Mouse (Mus musculus) stomach, postnatal 0 days (tissue): ENCODE measurements around the gene Mau2.

Experiments used
- CTCF ChIP-seq: IDR thresholded peaks from 2 replicates; pipeline ENCODE4 v1.5.1; 2016; ENCODE audit warnings: antibody characterized with exemption, low read depth, mild to moderate bottlenecking, moderate library complexity
- EP300 ChIP-seq: optimal IDR thresholded peaks from 2 replicates; pipeline ENCODE3; 2016; ENCODE audit warnings: antibody characterized with exemption

DNA sequence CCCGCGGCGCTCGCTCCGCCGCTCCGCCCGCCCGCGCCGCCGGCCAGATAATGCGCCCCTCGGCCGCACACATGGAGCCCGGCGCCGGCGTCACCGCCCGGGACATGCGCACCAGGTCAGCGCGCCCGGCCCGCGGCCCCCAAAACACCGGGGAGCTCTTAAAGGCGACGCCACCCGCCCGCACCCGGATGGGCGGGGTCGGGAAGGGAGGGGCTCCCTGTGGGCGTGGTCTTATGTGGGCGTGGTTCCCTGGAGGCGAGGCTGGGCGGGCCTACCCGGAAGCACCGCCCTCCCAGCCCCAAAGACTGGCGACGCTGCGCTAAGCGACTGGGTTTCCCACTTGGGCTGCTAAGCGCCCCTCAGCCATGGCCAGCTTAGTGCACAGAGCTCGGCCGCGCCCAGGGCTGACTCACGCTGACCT is 68.3 kb downstream of the Mau2 start:
- TF ChIP-seq CTCF, result no peak
- TF ChIP-seq EP300, result no peak
